Comparison of ENCODE assay signal across 8 mouse cellular contexts in the genomic region with DNA sequence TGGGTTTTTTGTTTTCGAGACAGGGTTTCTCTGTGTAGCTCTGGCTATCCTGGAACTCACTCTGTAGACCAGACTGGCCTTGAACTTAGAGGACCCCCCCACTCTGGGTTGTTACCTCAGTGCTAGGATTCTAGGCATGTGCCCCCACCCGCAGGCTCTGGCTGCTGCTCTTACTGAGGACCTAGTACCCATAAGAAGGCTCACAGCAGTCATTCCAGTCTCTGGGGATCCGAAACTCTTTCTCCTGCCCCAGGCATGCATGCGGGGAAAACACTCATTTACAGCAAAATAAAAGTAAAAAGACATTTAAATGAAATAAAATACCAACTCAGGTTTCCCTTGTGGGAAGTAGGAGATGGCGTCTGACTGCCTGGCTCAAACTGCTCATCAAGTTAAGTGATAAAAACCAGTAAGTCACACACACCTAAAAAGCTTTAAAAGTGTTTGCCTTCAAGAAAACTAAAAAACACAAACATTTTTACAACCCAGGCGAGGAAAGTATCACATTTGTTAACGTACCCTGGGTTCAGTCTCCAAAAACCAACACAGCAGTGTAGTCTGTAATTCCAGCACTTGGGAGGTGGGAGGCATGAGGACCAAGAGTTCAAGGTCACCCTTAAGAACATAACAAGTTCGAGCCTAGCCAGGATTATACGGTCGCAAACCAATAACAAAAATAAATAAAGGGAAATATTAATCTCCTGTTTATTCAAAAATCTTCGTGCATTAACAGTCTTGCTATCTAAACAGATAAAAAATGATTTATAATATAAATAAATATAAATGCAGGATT. TPM values are rescaled to one million over a fixed set of nuclear protein-coding genes. Genes with fewer than 3 reads are reported as not detected.
A peak's percentile ranks its signal among the peaks of the same experiment; 100 is the strongest.
DNase-seq lines count a peak whose midpoint lies in the region; ATAC-seq and TF ChIP-seq lines count a peak whose summit lies in the region.

No protein-coding gene starts in this region.

- ATAC-seq in kidney, embryonic 15.5 days (replicated peaks; ENCODE audit: low FRiP score) = no peak
- ATAC-seq in embryonic facial prominence, embryonic 12.5 days (ENCODE audit: insufficient number of reproducible peaks, insufficient read depth, low FRiP score, low TSS enrichment) = no peak
- no peak for ATAC-seq in intestine, embryonic 14.5 days (replicated peaks; ENCODE audit: low FRiP score, low TSS enrichment, low read depth)
- no peak for ATAC-seq in midbrain, postnatal 0 days (ENCODE audit: low FRiP score)

- H3K9ac ChIP-seq in kidney, embryonic 15.5 days = peak overlapping the region; percentile 73
- peak overlapping the region; percentile 74; the same call in 1 of the 2 replicates for H3K9ac ChIP-seq in embryonic facial prominence, embryonic 12.5 days
- H3K9ac ChIP-seq in intestine, embryonic 14.5 days (ENCODE audit: low read length) = peak overlapping the region; percentile 60
- peak overlapping the region; percentile 70 for H3K9ac ChIP-seq in midbrain, postnatal 0 days (replicated peaks; ENCODE audit: low read length, poor library complexity, severe bottlenecking)

- H3K9me3 ChIP-seq in kidney, embryonic 15.5 days (replicated peaks) = no peaks in the 10 kb centered on the region
- H3K9me3 ChIP-seq in embryonic facial prominence, embryonic 12.5 days = no peaks in the 10 kb centered on the region
- H3K9me3 ChIP-seq in intestine, embryonic 14.5 days (ENCODE audit: control insufficient read depth, low read length) = no peaks in the 10 kb centered on the region
- no peaks in the 10 kb centered on the region for H3K9me3 ChIP-seq in midbrain, postnatal 0 days (ENCODE audit: low read length)

- peaks cover 31% of the 10 kb centered on the region for H3K4me1 ChIP-seq in kidney, embryonic 15.5 days
- H3K4me1 ChIP-seq in embryonic facial prominence, embryonic 12.5 days = peaks cover 9% of the 10 kb centered on the region; the same call in 1 of the 2 replicates
- peaks cover 10% of the 10 kb centered on the region for H3K4me1 ChIP-seq in intestine, embryonic 14.5 days (replicated peaks; ENCODE audit: control insufficient read depth, insufficient read depth, low read length)
- peaks cover 4% of the 10 kb centered on the region for H3K4me1 ChIP-seq in midbrain, postnatal 0 days (ENCODE audit: insufficient read depth, low read length)

- H3K4me3 ChIP-seq in kidney, embryonic 15.5 days (replicated peaks) = peak overlapping the region; percentile 83
- peak overlapping the region; percentile 74 for H3K4me3 ChIP-seq in embryonic facial prominence, embryonic 12.5 days
- peak overlapping the region; percentile 77 for H3K4me3 ChIP-seq in intestine, embryonic 14.5 days (ENCODE audit: low read depth, low read length)
- H3K4me3 ChIP-seq in midbrain, postnatal 0 days (ENCODE audit: low read depth, low read length) = peak overlapping the region; percentile 71

- WGBS in kidney, embryonic 15.5 days = 38% methylated on average over 11 of the region's 11 CpGs
- WGBS in embryonic facial prominence, embryonic 12.5 days = 51% methylated on average over 11 of the region's 11 CpGs
- WGBS in intestine, embryonic 14.5 days = 45% methylated on average over 11 of the region's 11 CpGs
- 56% methylated on average over 11 of the region's 11 CpGs for WGBS in midbrain, postnatal 0 days

- H3K27ac ChIP-seq in kidney, embryonic 15.5 days = peak overlapping the region; percentile 30
- H3K27ac ChIP-seq in embryonic facial prominence, embryonic 12.5 days = no peak overlapping the region
- H3K27ac ChIP-seq in intestine, embryonic 14.5 days (ENCODE audit: low read depth) = no peak overlapping the region
- no peak overlapping the region for H3K27ac ChIP-seq in midbrain, postnatal 0 days (ENCODE audit: low read depth, low read length)

- peaks cover 18% of the 10 kb centered on the region for H3K36me3 ChIP-seq in kidney, embryonic 15.5 days
- peaks cover 19% of the 10 kb centered on the region for H3K36me3 ChIP-seq in embryonic facial prominence, embryonic 12.5 days
- peaks cover 18% of the 10 kb centered on the region for H3K36me3 ChIP-seq in intestine, embryonic 14.5 days (ENCODE audit: control insufficient read depth, insufficient read depth, low read length)
- H3K36me3 ChIP-seq in midbrain, postnatal 0 days (ENCODE audit: insufficient read depth, low read length) = peaks cover 10% of the 10 kb centered on the region

- no peak for DNase-seq in kidney, postnatal 25 days
- no peak for DNase-seq in intestine, embryonic 14.5 days (ENCODE audit: low spot score)
- DNase-seq in midbrain, postnatal 0 days (ENCODE audit: low spot score) = no peak
- no peak for DNase-seq in layer of hippocampus, adult 8-10 months (ENCODE audit: low spot score in 2 of 2)
- no peak for DNase-seq in right cerebral cortex, adult 2 months (ENCODE audit: low spot score in 2 of 2)
- DNase-seq in embryo, embryonic 9.5 days (ENCODE audit: extremely low spot score) = no peak

- H3K27me3 ChIP-seq in kidney, embryonic 15.5 days = no peaks in the 10 kb centered on the region
- no peaks in the 10 kb centered on the region for H3K27me3 ChIP-seq in embryonic facial prominence, embryonic 12.5 days
- no peaks in the 10 kb centered on the region for H3K27me3 ChIP-seq in intestine, embryonic 14.5 days (replicated peaks; ENCODE audit: control insufficient read depth, insufficient read depth, low read length)
- H3K27me3 ChIP-seq in midbrain, postnatal 0 days (ENCODE audit: insufficient read depth, low read length) = no peaks in the 10 kb centered on the region

- H3K4me2 ChIP-seq in kidney, embryonic 15.5 days = peak overlapping the region; percentile 91
- peak overlapping the region; percentile 92 for H3K4me2 ChIP-seq in embryonic facial prominence, embryonic 12.5 days (replicated peaks)
- H3K4me2 ChIP-seq in intestine, embryonic 14.5 days (ENCODE audit: low read length) = peak overlapping the region; percentile 93
- peak overlapping the region; percentile 82 for H3K4me2 ChIP-seq in midbrain, postnatal 0 days (ENCODE audit: low read depth, low read length, poor library complexity, severe bottlenecking)

- TF ChIP-seq CTCF in midbrain, postnatal 0 days (IDR thresholded peaks at IDR 0.05) = no peak

RNA-seq across cellular contexts. Expression of gene Slc25a19, which starts 1.1 kb away (rescaled TPM):
- polyA plus RNA-seq in kidney, embryonic 15.5 days (2015; fragmentation: Nextera tagmentation; extraction: Ambion mirVana) = 45.8 and 48.3 TPM in 2 replicates
- 23.8 and 29.5 TPM in 2 replicates for polyA plus RNA-seq in embryonic facial prominence, embryonic 12.5 days (2016; fragmentation: Nextera tagmentation; extraction: Ambion mirVana)
- polyA plus RNA-seq in intestine, embryonic 14.5 days (2014; fragmentation: Nextera tagmentation; extraction: Ambion mirVana) = 23.3 and 26.4 TPM in 2 replicates
- 33.7 and 35.7 TPM in 2 replicates for total RNA-seq in midbrain, postnatal 0 days (2014; rRNA removed)
- 44.9 and 49.6 TPM in 2 replicates for polyA plus RNA-seq in midbrain, postnatal 0 days (2015; fragmentation: Nextera tagmentation; extraction: Ambion mirVana)
- 10 to 100 TPM; 55.6 to 81.3 (median 64.7) TPM for total RNA-seq in layer of hippocampus, adult 8-10 months (2022)

RNA-seq across cellular contexts. Expression of gene Mif4gd, which starts 14.3 kb away (rescaled TPM):
- 35.8 and 37.6 TPM in 2 replicates for polyA plus RNA-seq in kidney, embryonic 15.5 days (2015; fragmentation: Nextera tagmentation; extraction: Ambion mirVana)
- polyA plus RNA-seq in embryonic facial prominence, embryonic 12.5 days (2016; fragmentation: Nextera tagmentation; extraction: Ambion mirVana) = 16.6 and 17.6 TPM in 2 replicates
- polyA plus RNA-seq in intestine, embryonic 14.5 days (2014; fragmentation: Nextera tagmentation; extraction: Ambion mirVana) = 26.2 and 28.3 TPM in 2 replicates
- 13.6 and 13.7 TPM in 2 replicates for total RNA-seq in midbrain, postnatal 0 days (2014; rRNA removed)
- 15.7 and 17.7 TPM in 2 replicates for polyA plus RNA-seq in midbrain, postnatal 0 days (2015; fragmentation: Nextera tagmentation; extraction: Ambion mirVana)
- total RNA-seq in layer of hippocampus, adult 8-10 months (2022) = 10 to 100 TPM; 16.5 to 22.5 (median 17.9) TPM

RNA-seq across cellular contexts. Expression of gene Gga3, which starts 23.2 kb away (rescaled TPM):
- polyA plus RNA-seq in kidney, embryonic 15.5 days (2015; fragmentation: Nextera tagmentation; extraction: Ambion mirVana) = 18.5 and 20.7 TPM in 2 replicates
- 22.5 and 29.1 TPM in 2 replicates for polyA plus RNA-seq in embryonic facial prominence, embryonic 12.5 days (2016; fragmentation: Nextera tagmentation; extraction: Ambion mirVana)
- 19.2 and 20.8 TPM in 2 replicates for polyA plus RNA-seq in intestine, embryonic 14.5 days (2014; fragmentation: Nextera tagmentation; extraction: Ambion mirVana)
- 34.5 and 42.3 TPM in 2 replicates for total RNA-seq in midbrain, postnatal 0 days (2014; rRNA removed)
- 20.5 and 22.6 TPM in 2 replicates for polyA plus RNA-seq in midbrain, postnatal 0 days (2015; fragmentation: Nextera tagmentation; extraction: Ambion mirVana)
- 100 to 1,000 TPM in 2 of 4 experiments, 10 to 100 TPM in 2; 91.9 to 121 (median 102) TPM for total RNA-seq in layer of hippocampus, adult 8-10 months (2022)

RNA-seq across cellular contexts. Expression of gene Mrps7, which starts 23.3 kb away (rescaled TPM):
- polyA plus RNA-seq in kidney, embryonic 15.5 days (2015; fragmentation: Nextera tagmentation; extraction: Ambion mirVana) = 102 and 103 TPM in 2 replicates
- polyA plus RNA-seq in embryonic facial prominence, embryonic 12.5 days (2016; fragmentation: Nextera tagmentation; extraction: Ambion mirVana) = 95.9 and 108 TPM in 2 replicates
- 94.0 and 105 TPM in 2 replicates for polyA plus RNA-seq in intestine, embryonic 14.5 days (2014; fragmentation: Nextera tagmentation; extraction: Ambion mirVana)
- total RNA-seq in midbrain, postnatal 0 days (2014; rRNA removed) = 37.9 and 39.6 TPM in 2 replicates
- 77.8 and 81.8 TPM in 2 replicates for polyA plus RNA-seq in midbrain, postnatal 0 days (2015; fragmentation: Nextera tagmentation; extraction: Ambion mirVana)
- total RNA-seq in layer of hippocampus, adult 8-10 months (2022) = 10 to 100 TPM; 49.1 to 55.3 (median 52.6) TPM
